Mouse (Mus musculus) lung, adult 10 weeks (tissue): ENCODE results near the gene Vps9d1. TPM values are rescaled to one million over a fixed set of nuclear protein-coding genes. Genes with fewer than 3 reads are reported as not detected.

Experiments
- polyA plus RNA-seq: library from polyadenylated mRNA; stranded (reverse); fragments of 350-450 nt; fragmentation: Illumina TruSeq; extraction: RNeasy Lipid Tissue Mini Kit (QIAGEN cat#74804); gene quantifications from one replicate; pipeline ENCODE4 v1.2.3, GENCODE M21; 2014; ENCODE audit warnings: low read depth, low replicate concordance; ENCODE audit not compliant: insufficient read depth

The Vps9d1 gene
- 10.6 TPM for polyA plus RNA-seq

DNA sequence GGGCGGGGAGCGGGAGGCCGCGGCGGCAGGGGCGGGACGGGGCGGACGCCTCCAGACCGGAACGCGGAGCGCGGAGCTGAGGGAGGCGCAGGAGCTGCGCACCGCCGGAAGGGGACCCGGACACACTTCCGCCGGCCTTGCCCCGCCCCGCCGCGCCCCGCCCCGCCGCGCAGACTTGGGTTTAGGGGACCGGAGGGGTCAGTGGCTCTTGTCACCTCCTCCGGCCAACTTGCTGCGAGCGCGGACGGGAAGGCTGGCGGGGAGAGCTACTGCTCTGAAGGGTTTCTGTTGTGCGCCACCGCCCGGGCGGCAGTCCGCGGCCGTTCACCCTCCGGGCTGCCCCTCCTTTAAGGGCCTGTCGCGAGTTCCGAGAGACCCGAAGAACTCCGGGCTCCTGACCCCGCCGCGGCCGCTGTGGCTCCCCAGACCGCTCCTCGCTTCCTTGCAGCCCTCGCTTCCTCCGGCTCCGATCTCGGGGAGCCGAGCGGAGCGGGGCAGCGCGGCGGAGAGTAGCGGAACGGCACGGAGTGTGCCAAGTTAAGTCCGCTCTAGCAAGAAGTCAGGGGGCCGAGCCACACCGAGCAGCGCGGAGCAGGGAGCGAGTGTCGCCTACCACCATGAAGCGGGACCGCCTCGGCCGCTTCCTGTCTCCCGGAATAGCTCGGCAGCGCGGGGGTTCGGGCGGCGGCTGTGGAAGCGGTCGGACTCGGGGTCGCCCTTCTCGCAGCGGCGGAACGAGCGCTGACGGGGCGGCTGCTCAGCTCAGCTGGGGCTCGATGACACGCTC is at the start of gene Vps9d1, which contains the start of gene Zfp276:
TSS of gene Vps9d1 (minus strand) at position 250 of the 787 bp plus-strand sequence.
TSS of gene Zfp276 (plus strand) at position 97 of the 787 bp plus-strand sequence.

DNA sequence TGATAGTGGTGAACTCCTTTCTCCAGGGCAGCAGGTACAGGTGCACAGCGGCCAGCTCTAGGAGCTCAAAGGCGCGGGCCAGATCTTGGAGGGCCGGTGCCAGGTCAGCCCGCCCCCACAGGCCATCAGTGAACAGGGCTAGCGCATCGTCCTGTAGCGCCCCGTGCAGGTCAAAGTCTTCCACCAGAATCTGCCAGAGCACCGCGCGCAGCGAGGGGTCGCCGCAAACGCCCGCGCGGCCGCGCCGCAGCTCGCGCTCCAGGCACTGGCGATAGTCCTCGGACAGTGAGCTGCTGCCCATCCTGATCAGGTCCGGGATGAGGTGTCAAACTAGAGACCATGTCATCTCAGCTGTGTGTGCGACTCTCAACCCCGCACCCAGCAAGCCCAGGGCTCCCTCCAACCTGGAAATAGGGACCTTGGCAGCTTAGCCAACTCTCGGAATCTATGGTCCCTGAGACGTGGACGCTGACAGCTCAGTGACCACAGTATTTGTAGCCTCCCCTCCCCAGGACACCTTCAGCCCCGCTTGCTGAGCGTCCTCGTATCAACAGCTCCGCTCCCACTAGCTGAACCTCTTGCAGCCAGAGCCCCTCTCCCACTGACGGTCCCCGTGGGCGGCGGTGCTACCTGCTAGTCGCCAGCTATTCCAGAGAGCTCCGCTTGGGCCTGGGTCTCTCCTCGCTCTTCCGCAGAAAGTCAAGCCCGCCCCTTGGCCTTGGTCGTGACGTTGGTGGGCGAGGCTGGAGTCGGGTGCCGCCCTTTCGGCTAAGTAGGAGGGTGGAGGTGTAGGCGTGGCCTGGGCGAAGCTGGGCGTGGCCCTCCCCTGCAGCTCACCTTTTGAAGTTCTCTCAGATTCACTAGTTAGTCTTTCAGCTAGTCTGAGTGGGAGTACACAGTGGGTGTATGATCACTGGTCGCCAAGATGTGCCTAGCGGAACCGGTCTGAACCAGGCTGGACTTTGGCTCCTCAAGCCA is 18.3 kb downstream of the Vps9d1 start, which contains the start of gene Spata2l:
TSS of gene Spata2l (minus strand) at position 714 of the 978 bp plus-strand sequence.

GRCm38 (mm10) chr8:123224278-123225266 is 29.6 kb downstream of the Vps9d1 start, which contains the start of gene Cdk10:
TSS of gene Cdk10 (plus strand) at chr8:123224842.

DNA sequence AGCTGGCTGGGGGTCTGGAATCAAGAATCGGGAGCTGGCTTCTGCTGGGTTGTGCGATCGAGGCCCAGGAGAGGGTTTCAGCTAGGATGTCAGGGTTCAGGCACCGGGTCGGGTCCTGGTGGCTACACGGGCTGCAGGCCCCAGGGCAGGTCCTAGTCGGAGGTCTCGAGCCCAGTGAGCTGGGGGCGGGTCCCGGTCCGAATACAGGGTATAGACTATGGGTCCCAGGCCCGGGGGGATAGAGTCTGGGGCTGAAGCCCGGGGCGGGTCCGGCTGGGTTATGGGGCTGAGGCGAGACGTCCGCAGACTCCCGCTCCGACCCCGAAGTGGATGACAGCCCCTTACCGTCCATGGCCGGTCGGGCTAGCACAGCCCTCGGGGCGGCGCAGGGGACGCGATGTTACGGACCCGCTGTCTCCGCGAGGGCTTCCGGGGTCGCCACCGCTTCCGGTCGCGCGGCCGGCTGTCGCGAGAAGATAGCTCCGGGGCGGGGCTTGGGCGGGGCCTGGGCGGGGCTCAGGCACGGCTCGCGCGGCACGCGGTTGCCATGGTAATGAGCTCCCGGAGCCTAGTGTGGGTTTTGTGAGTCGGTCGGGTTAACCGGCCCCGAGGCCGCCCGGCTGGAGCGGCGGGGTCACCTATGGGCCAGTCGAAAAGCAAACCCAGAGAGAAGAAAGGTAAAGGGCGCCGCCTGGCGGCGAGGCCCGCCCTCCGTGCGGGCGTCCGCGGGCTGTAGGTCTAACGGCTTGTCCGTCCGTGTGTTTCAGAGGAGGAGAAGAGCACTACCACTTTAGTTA is 41.6 kb downstream of the Vps9d1 start, which contains the start of the genes Chmp1a and Spata33:
TSS of gene Chmp1a (minus strand) at position 443 of the 797 bp plus-strand sequence.
TSS of gene Spata33 (plus strand) at position 512 of the 797 bp plus-strand sequence.

Other genes starting within 250 kb of the Vps9d1 start
- gene Ankrd11, start 212.1 kb downstream of the Vps9d1 start, polyA plus RNA-seq = 25.1 TPM
- gene Spg7, start 191.4 kb downstream of the Vps9d1 start, polyA plus RNA-seq = 33.1 TPM
- gene Rpl13, start 152.0 kb downstream of the Vps9d1 start, polyA plus RNA-seq = 1,402 TPM
- 0.38 TPM for gene Cpne7, start 137.0 kb downstream of the Vps9d1 start, polyA plus RNA-seq
- 12.7 TPM for gene Sult5a1, start 96.0 kb downstream of the Vps9d1 start, polyA plus RNA-seq
- 124 TPM for gene Dpep1, start 68.1 kb downstream of the Vps9d1 start, polyA plus RNA-seq
- 60.6 TPM for gene Chmp1a, start 41.6 kb downstream of the Vps9d1 start, polyA plus RNA-seq
- 5.7 TPM for gene Spata33, start 41.5 kb downstream of the Vps9d1 start, polyA plus RNA-seq
- gene Cdk10, start 29.5 kb downstream of the Vps9d1 start, polyA plus RNA-seq = 35.1 TPM
- gene Spata2l, start 18.1 kb downstream of the Vps9d1 start, polyA plus RNA-seq = 1.9 TPM
- gene Zfp276, start 153 bp downstream of the Vps9d1 start, polyA plus RNA-seq = 7.7 TPM
- 4.5 TPM for gene Fanca, start 64.2 kb upstream of the Vps9d1 start, polyA plus RNA-seq
- 2.9 TPM for gene Spire2, start 78.4 kb upstream of the Vps9d1 start, polyA plus RNA-seq
- gene Tcf25, start 119.4 kb upstream of the Vps9d1 start, polyA plus RNA-seq = 94.2 TPM
- not detected for gene Mc1r, start 152.8 kb upstream of the Vps9d1 start, polyA plus RNA-seq
- 0.52 TPM for gene Tubb3, start 157.1 kb upstream of the Vps9d1 start, polyA plus RNA-seq
- 10.3 TPM for gene Def8, start 169.2 kb upstream of the Vps9d1 start, polyA plus RNA-seq
- 13.4 TPM for gene Afg3l1, start 223.6 kb upstream of the Vps9d1 start, polyA plus RNA-seq